31 mouse cellular contexts compared by ENCODE assay signal in the genomic region with DNA sequence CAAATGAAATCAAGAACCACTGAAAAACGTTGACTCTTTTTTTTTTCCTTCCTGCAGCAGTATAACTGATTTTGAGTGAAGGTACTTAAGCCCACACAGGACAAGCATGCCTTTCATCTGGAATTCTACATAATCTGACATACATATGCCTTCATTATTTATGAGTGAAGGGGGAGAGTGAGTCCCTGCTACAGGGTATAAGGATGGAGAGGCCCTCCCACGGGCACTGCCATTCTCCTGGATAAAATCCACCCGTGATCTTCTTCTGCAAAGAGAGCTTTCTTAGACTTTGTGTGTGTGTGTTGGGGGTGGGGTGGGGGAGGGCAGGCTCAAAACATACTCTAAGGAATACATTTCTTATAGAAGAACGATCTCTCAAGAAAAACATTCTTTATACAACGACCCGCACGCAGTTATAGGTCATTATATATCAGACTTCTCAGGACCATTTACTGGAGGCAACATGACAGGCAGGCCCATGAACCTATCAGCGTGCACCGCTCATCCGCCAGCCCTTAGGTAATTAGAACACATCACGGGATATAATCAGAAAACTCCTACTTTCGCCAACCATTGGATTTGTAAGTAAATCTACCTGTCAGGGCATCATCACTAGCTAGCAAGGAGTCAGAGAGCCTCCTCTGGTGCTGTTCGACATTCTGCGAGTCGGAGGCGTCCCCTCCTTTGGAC.
DNase-seq lines count a peak whose midpoint lies in the region; TF ChIP-seq lines count a peak whose summit lies in the region.
"Had no signal": no experiment of that assay in that cellular context is flagged by ENCODE, and none has a peak within 500 bp of the region (broad histone marks: within the 10 kb centered on the region; RNA-seq: fewer than 3 reads in every experiment).

No protein-coding gene starts in this region.

- no peaks in the 10 kb centered on the region for H3K4me1 ChIP-seq in thymus, adult 2 months (replicated peaks; ENCODE audit: control insufficient read depth, insufficient read depth, low read length)
- H3K4me1 ChIP-seq: heart, embryonic 13.5 days; hindbrain, embryonic 15.5 days; liver, embryonic 12.5 days; megakaryocyte, embryonic 14.5 days; neural tube, embryonic 15.5 days had no signal

- no peak overlapping the region for H3K4me3 ChIP-seq in thymus, adult 2 months (ENCODE audit: control insufficient read depth, insufficient read depth, low read length)
- H3K4me3 ChIP-seq: embryonic facial prominence, embryonic 12.5 days; gastrocnemius, adult 2 months; heart, embryonic 13.5 days; hindbrain, embryonic 15.5 days; liver, embryonic 12.5 days; megakaryocyte, embryonic 14.5 days; neural tube, embryonic 15.5 days had no signal

- DNase-seq in embryo, embryonic 11 days: peak; percentile 14
- no peak for DNase-seq in embryo, embryonic 10 days (ENCODE audit: low spot score)
- peak; percentile 38 to 57 for DNase-seq in kidney, postnatal 4 days
- no peak for DNase-seq in kidney, adult 9 months
- DNase-seq in R1 (ENCODE audit: low read depth, low spot score): peak; percentile 39
- peak; percentile 34 for DNase-seq in retina, embryonic 14.5 days (ENCODE audit: low spot score)
- no peak for DNase-seq in layer of hippocampus, adult 18-20 months (ENCODE audit: low spot score in 2 of 2)
- no peak for DNase-seq in thymus, adult 2 months
- DNase-seq: adrenal gland, postnatal 25 days; cerebellum, adult 18-20 months; cerebellum, postnatal 10 days; gastrocnemius, adult 2 months; heart, postnatal 10 days; kidney, postnatal 36 days; layer of hippocampus, postnatal 36 days; left cerebral cortex, postnatal 4 days; liver, postnatal 0 days; lung, postnatal 4 days; right cerebral cortex, adult 18-20 months; spleen, adult 18-20 months; thymus, adult 18-20 months; thymus, postnatal 36 days had no signal

- H3K27me3 ChIP-seq in thymus, adult 2 months (ENCODE audit: control insufficient read depth, insufficient read depth, low read length): no peaks in the 10 kb centered on the region
- H3K27me3 ChIP-seq: CH12.LX; embryonic facial prominence, embryonic 12.5 days; hindbrain, embryonic 15.5 days; liver, embryonic 12.5 days; megakaryocyte, embryonic 14.5 days; neural tube, embryonic 15.5 days; Patski had no signal

- H3K27ac ChIP-seq in thymus, adult 2 months (ENCODE audit: control insufficient read depth, insufficient read depth, low read length): no peak overlapping the region
- H3K27ac ChIP-seq: embryonic facial prominence, embryonic 12.5 days; gastrocnemius, adult 2 months; heart, embryonic 13.5 days; hindbrain, embryonic 15.5 days; liver, embryonic 12.5 days; neural tube, embryonic 15.5 days had no signal

- no peak for TF ChIP-seq POLR2A in thymus, adult 2 months (IDR thresholded peaks at IDR 0.05; ENCODE audit: control insufficient read depth, extremely low read depth, insufficient read depth, low read length, poor library complexity)

- TF ChIP-seq CTCF in thymus, adult 2 months (IDR thresholded peaks at IDR 0.05; ENCODE audit: borderline replicate concordance, control insufficient read depth, extremely low read depth, insufficient read depth, low read length, poor library complexity): no peak

- WGBS in thymus, adult 2 months: 84% methylated on average over 16 of the region's 16 CpGs

- H3K36me3 ChIP-seq in thymus, adult 2 months (ENCODE audit: control insufficient read depth, insufficient read depth, low read length): no peaks in the 10 kb centered on the region
- H3K36me3 ChIP-seq: embryonic facial prominence, embryonic 12.5 days; G1E; heart, embryonic 13.5 days; hindbrain, embryonic 15.5 days; liver, embryonic 12.5 days; neural tube, embryonic 15.5 days had no signal

Comparison
In these comparisons a context has a peak if more than half of its experiments do, and no peak if none do; other contexts are left out.
1. DNase-seq: peak in embryo, embryonic 11 days (single experiment), kidney, postnatal 4 days (2 of 2), R1 (single experiment) and retina, embryonic 14.5 days (single experiment); none in embryo, embryonic 10 days (single experiment), kidney, adult 9 months (single experiment), layer of hippocampus, adult 18-20 months (0 of 2) and thymus, adult 2 months (single experiment).